Mouse (Mus musculus): ENCODE data around the gene Ift27. TPM values are rescaled to one million over a fixed set of nuclear protein-coding genes. Genes with fewer than 3 reads are reported as not detected.

Gene Ift27
- polyA plus RNA-seq, 1 experiment from 2014 or later = 109 TPM

GRCm38 (mm10) chr15:78186906-78187305 is 13.0 kb upstream of the Ift27 start:
- Histone ChIP-seq H3K4me2 (no peak overlapping the region), H3K9me3 (no peaks in the 10 kb centered on the region), H3K36me3 (no peaks in the 10 kb centered on the region), H3K9ac (no peak overlapping the region), H3K4me3 (no peak overlapping the region), H3K27me3 (no peaks in the 10 kb centered on the region), H3K27ac (replicated peaks) (no peak overlapping the region), H3K4me1 (replicated peaks) (peaks cover 15% of the 10 kb centered on the region)
- 72% methylated on average over 5 of the region's 5 CpGs for WGBS
- ATAC-seq (ENCODE audit: low FRiP score, low read depth) = no peak

GRCm38 (mm10) chr15:78185609-78186008 is 11.7 kb upstream of the Ift27 start:
- no peak for ATAC-seq (ENCODE audit: low FRiP score, low read depth)
- WGBS = 93% methylated on average over 4 of the region's 4 CpGs

GRCm38 (mm10) chr15:78184855-78185254 is 10.9 kb upstream of the Ift27 start:
- no peaks in the 10 kb centered on the region for H3K27me3 ChIP-seq
- H3K27ac ChIP-seq (replicated peaks) = no peak overlapping the region
- H3K9me3 ChIP-seq = no peaks in the 10 kb centered on the region
- no peaks in the 10 kb centered on the region for H3K36me3 ChIP-seq
- no peak overlapping the region; the same call in 1 of the 2 replicates for H3K4me2 ChIP-seq
- 3% methylated on average over 10 of the region's 10 CpGs for WGBS
- ATAC-seq (ENCODE audit: low FRiP score, low read depth) = no peak
- H3K9ac ChIP-seq = no peak overlapping the region
- no peak overlapping the region for H3K4me3 ChIP-seq
- peaks cover 26% of the 10 kb centered on the region for H3K4me1 ChIP-seq (replicated peaks)

More at GRCm38 (mm10) chr15:78185609-78186008, 11.7 kb upstream of the Ift27 start:
- Histone ChIP-seq H3K4me3 (no peak overlapping the region), H3K9me3 (no peaks in the 10 kb centered on the region), H3K36me3 (no peaks in the 10 kb centered on the region), H3K27me3 (no peaks in the 10 kb centered on the region), H3K4me1 (replicated peaks) (peaks cover 26% of the 10 kb centered on the region), H3K27ac (replicated peaks) (no peak overlapping the region), H3K4me2 (no peak overlapping the region), H3K9ac (no peak overlapping the region)

GRCm38 (mm10) chr15:78181701-78182405 is 7.9 kb upstream of the Ift27 start:
- peak overlapping the region; percentile 7; the same call in 1 of the 2 replicates for H3K4me2 ChIP-seq
- no peaks in the 10 kb centered on the region for H3K36me3 ChIP-seq
- peak overlapping the region; percentile 76 for H3K27ac ChIP-seq (replicated peaks)
- WGBS = 18% methylated on average over 8 of the region's 8 CpGs
- ATAC-seq (ENCODE audit: low FRiP score, low read depth) = peak; percentile 72
- no peak overlapping the region for H3K4me3 ChIP-seq
- H3K27me3 ChIP-seq = no peaks in the 10 kb centered on the region
- H3K4me1 ChIP-seq (replicated peaks) = peaks cover 44% of the 10 kb centered on the region
- peak overlapping the region; percentile 9; the same call in 1 of the 2 replicates for H3K9ac ChIP-seq
- no peaks in the 10 kb centered on the region for H3K9me3 ChIP-seq

GRCm38 (mm10) chr15:78179775-78180174 is 5.9 kb upstream of the Ift27 start:
- H3K9me3 ChIP-seq = no peaks in the 10 kb centered on the region
- ATAC-seq (ENCODE audit: low FRiP score, low read depth) = no peak
- H3K27me3 ChIP-seq = no peaks in the 10 kb centered on the region
- H3K4me3 ChIP-seq = no peak overlapping the region
- no peak overlapping the region for H3K4me2 ChIP-seq
- no peak overlapping the region for H3K9ac ChIP-seq
- WGBS = 72% methylated on average over 3 of the region's 3 CpGs
- peaks cover 45% of the 10 kb centered on the region for H3K4me1 ChIP-seq (replicated peaks)
- no peaks in the 10 kb centered on the region for H3K36me3 ChIP-seq
- H3K27ac ChIP-seq (replicated peaks) = no peak overlapping the region

GRCm38 (mm10) chr15:78178397-78178796 is 4.5 kb upstream of the Ift27 start:
- no peaks in the 10 kb centered on the region for H3K27me3 ChIP-seq
- WGBS = 3% methylated on average over 9 of the region's 9 CpGs
- H3K36me3 ChIP-seq = no peaks in the 10 kb centered on the region
- no peak for ATAC-seq (ENCODE audit: low FRiP score, low read depth)
- 0 out of 2 replicates have a peak overlapping the region, but pooled peaks have one; percentile 14 for H3K4me2 ChIP-seq
- H3K9ac ChIP-seq = no peak overlapping the region
- H3K27ac ChIP-seq (replicated peaks) = peak overlapping the region; percentile 63
- peaks cover 50% of the 10 kb centered on the region for H3K4me1 ChIP-seq (replicated peaks)
- no peak overlapping the region for H3K4me3 ChIP-seq
- H3K9me3 ChIP-seq = no peaks in the 10 kb centered on the region

- Histone ChIP-seq H3K4me2 (no peak overlapping the region), H3K27ac (replicated peaks) (no peak overlapping the region), H3K36me3 (no peaks in the 10 kb centered on the region), H3K27me3 (no peaks in the 10 kb centered on the region), H3K9me3 (no peaks in the 10 kb centered on the region), H3K4me3 (no peak overlapping the region), H3K9ac (no peak overlapping the region), H3K4me1 (replicated peaks) (peaks cover 55% of the 10 kb centered on the region)
- ATAC-seq (ENCODE audit: low FRiP score, low read depth) = no peak
- WGBS = 50% methylated on average over 10 of the region's 10 CpGs
Measured at GRCm38 (mm10) chr15:78177257-78177656, 3.4 kb upstream of the Ift27 start.

- no peak for ATAC-seq (ENCODE audit: low FRiP score, low read depth)
- H3K4me1 ChIP-seq (replicated peaks) = peaks cover 50% of the 10 kb centered on the region
- 80% methylated on average over 6 of the region's 6 CpGs for WGBS
Measured at GRCm38 (mm10) chr15:78174887-78175245, 959 bp upstream of the Ift27 start.

GRCm38 (mm10) chr15:78172899-78173817 is 749 bp downstream of the Ift27 start:
- peaks cover 42% of the 10 kb centered on the region for H3K4me1 ChIP-seq (replicated peaks)
- peak overlapping the region; percentile 93 for H3K4me2 ChIP-seq
- no peaks in the 10 kb centered on the region for H3K27me3 ChIP-seq
- H3K27ac ChIP-seq (replicated peaks) = peak overlapping the region; percentile 73
- ATAC-seq (ENCODE audit: low FRiP score, low read depth) = no peak
- no peaks in the 10 kb centered on the region for H3K36me3 ChIP-seq
- no peaks in the 10 kb centered on the region for H3K9me3 ChIP-seq
- peak overlapping the region; percentile 73 for H3K4me3 ChIP-seq
- peak overlapping the region; percentile 65 for H3K9ac ChIP-seq
- WGBS = 25% methylated on average over 26 of the region's 26 CpGs

More at GRCm38 (mm10) chr15:78174887-78175245, 959 bp upstream of the Ift27 start:
- H3K9me3 ChIP-seq = no peaks in the 10 kb centered on the region
- peak overlapping the region; percentile 54 for H3K9ac ChIP-seq
- peak overlapping the region; percentile 41 for H3K4me3 ChIP-seq
- H3K36me3 ChIP-seq = no peaks in the 10 kb centered on the region
- peak overlapping the region; percentile 58 for H3K4me2 ChIP-seq
- peak overlapping the region; percentile 89 for H3K27ac ChIP-seq (replicated peaks)
- H3K27me3 ChIP-seq = no peaks in the 10 kb centered on the region

- Histone ChIP-seq H3K4me3 (no peak overlapping the region), H3K9me3 (no peaks in the 10 kb centered on the region), H3K27me3 (no peaks in the 10 kb centered on the region), H3K36me3 (no peaks in the 10 kb centered on the region), H3K4me1 (replicated peaks) (peaks cover 34% of the 10 kb centered on the region), H3K27ac (replicated peaks) (no peak overlapping the region), H3K9ac (no peak overlapping the region), H3K4me2 (peak overlapping the region; percentile 93)
- WGBS = 75% methylated on average over 11 of the region's 11 CpGs
- no peak for ATAC-seq (ENCODE audit: low FRiP score, low read depth)
Measured at GRCm38 (mm10) chr15:78172256-78172898, 1.5 kb downstream of the Ift27 start.

- no peaks in the 10 kb centered on the region for H3K36me3 ChIP-seq
- no peak overlapping the region for H3K4me3 ChIP-seq
- 90% methylated on average over 10 of the region's 10 CpGs for whole genome bisulfite sequencing
- H3K4me1 ChIP-seq (replicated peaks) = peaks cover 32% of the 10 kb centered on the region
- no peaks in the 10 kb centered on the region for H3K9me3 ChIP-seq
- no peaks in the 10 kb centered on the region for H3K27me3 ChIP-seq
- no peak for ATAC-seq (ENCODE audit: low FRiP score, low read depth)
- no peak overlapping the region for H3K27ac ChIP-seq (replicated peaks)
- H3K4me2 ChIP-seq = no peak overlapping the region
- no peak overlapping the region for H3K9ac ChIP-seq
Measured at GRCm38 (mm10) chr15:78171651-78172050, 2.3 kb downstream of the Ift27 start.

GRCm38 (mm10) chr15:78170708-78171107 is 3.2 kb downstream of the Ift27 start:
- WGBS = 97% methylated on average over 15 of the region's 15 CpGs
- Histone ChIP-seq H3K36me3 (no peaks in the 10 kb centered on the region), H3K9me3 (no peaks in the 10 kb centered on the region), H3K4me2 (no peak overlapping the region), H3K9ac (no peak overlapping the region), H3K4me1 (replicated peaks) (peaks cover 32% of the 10 kb centered on the region), H3K27ac (replicated peaks) (no peak overlapping the region), H3K4me3 (no peak overlapping the region), H3K27me3 (no peaks in the 10 kb centered on the region)
- no peak for ATAC-seq (ENCODE audit: low FRiP score, low read depth)
